Mouse (Mus musculus) spleen, adult 2 months (tissue): ENCODE results near the gene Slc13a4. TPM values are rescaled to one million over a fixed set of nuclear protein-coding genes. Genes with fewer than 3 reads are reported as not detected.

Source experiments
- DNase-seq, 2 experiments: peaks; one replicate each; pipeline versions ENCODE4 v3.0.0 to v3.0.0-alpha.2; 2012 to 2021; ENCODE audit warnings: low spot score in 2 of 2, low read depth in 1 of 2
- H3K27ac ChIP-seq: fragments of 200-500 bp; 2 replicates; pipeline ENCODE4 v1.5.1; 2012; ENCODE audit warnings: low read length, inconsistent platforms; ENCODE audit not compliant: insufficient read depth
- H3K27me3 ChIP-seq: fragments of 200-500 bp; 2 replicates; pipeline ENCODE4 v1.6.1; 2012; ENCODE audit warnings: mild to moderate bottlenecking, moderate library complexity, low read length, inconsistent platforms; ENCODE audit not compliant: control insufficient read depth, insufficient read depth
- H3K36me3 ChIP-seq: fragments of 200-500 bp; 2 replicates; pipeline ENCODE4 v1.6.1; 2012; ENCODE audit warnings: mild to moderate bottlenecking, low read length, inconsistent platforms; ENCODE audit not compliant: control insufficient read depth, insufficient read depth
- H3K4me1 ChIP-seq: fragments of 200-500 bp; 2 replicates; pipeline ENCODE4 v1.6.1; 2011; ENCODE audit warnings: inconsistent platforms; ENCODE audit not compliant: control insufficient read depth, insufficient read depth, insufficient read length
- H3K4me3 ChIP-seq: fragments of 200-500 bp; 2 replicates; pipeline ENCODE4 v1.5.1; 2011; ENCODE audit warnings: mild to moderate bottlenecking, inconsistent platforms; ENCODE audit not compliant: insufficient read depth, insufficient read length; ENCODE audit errors: extremely low read depth
- CTCF ChIP-seq: fragments of 200-500 bp; IDR thresholded peaks from 2 replicates; pipeline ENCODE4 v1.5.1; 2011; ENCODE audit warnings: mild to moderate bottlenecking, inconsistent platforms; ENCODE audit not compliant: insufficient read depth, insufficient read length, insufficient replicate concordance; ENCODE audit errors: extremely low read depth
- POLR2A ChIP-seq: fragments of 200-500 bp; IDR thresholded peaks from 2 replicates; pipeline ENCODE4 v1.6.1; 2011; ENCODE audit warnings: low read depth, low read length, inconsistent platforms
- WGBS: fragments of 180-500 bp; shearing (Covaris S2); methylation state at CpG from one replicate; pipeline ENCODE4 v1.1.7; 2018; 5-methylcytosine and 5-hydroxymethylcytosine counted together
- polyA plus RNA-seq: library from polyadenylated mRNA; depleted of rRNA; stranded (reverse); fragments of >200 nt; gene quantifications from 2 replicates; pipeline ENCODE4 v1.2.3, GENCODE M21; 2012

Gene Slc13a4
- polyA plus RNA-seq, 1 experiment, result 0.02 TPM

DNA sequence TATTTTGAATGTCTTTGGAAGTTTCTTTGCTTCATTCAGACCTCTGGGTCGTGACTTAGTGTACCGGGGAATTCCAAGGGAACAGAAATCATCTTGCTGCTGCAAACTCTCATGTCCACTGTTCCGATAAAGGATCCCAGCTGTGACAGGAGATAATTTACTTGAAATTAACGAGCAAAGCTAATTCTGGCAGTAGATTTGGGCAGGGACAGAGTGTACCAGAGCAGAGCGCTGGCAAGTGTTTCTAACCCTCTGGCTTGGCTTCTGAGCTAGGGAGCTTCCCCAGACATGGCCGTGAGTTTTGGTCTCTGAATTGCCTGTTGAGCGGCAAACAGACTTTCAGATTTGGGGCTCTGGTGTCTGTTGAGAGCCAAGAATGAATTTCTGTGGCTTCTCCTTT is 41.9 kb upstream of the Slc13a4 start:
- 81% methylated on average over 7 of the region's 7 CpGs for WGBS
- no peak for DNase-seq

DNA sequence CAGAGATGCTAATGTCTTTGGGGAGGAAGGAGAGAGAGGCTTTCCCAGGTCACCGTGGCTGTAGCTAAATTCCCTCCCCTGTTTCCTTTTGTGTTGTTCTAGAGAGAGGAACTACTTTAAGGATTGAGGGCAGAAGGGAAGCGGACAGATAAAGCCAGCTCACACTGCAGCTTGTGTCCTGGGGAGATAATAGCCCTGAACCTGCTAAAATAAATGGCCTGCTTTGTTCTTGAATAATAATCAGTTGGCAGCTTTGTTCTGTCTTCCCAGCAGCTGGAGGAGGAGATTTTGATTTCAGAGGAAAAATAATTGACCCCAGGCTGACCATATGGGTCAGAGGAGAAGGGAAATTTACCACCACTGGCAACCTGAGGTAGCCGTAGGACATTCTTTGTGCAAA is 30.7 kb upstream of the Slc13a4 start:
- no peaks in the 10 kb centered on the region for H3K36me3 ChIP-seq
- no peaks in the 10 kb centered on the region for H3K27me3 ChIP-seq
- no peak overlapping the region for H3K4me3 ChIP-seq
- TF ChIP-seq POLR2A, result no peak
- TF ChIP-seq CTCF, result no peak
- H3K27ac ChIP-seq, result no peak overlapping the region
- no peak for DNase-seq
- no peaks in the 10 kb centered on the region for H3K4me1 ChIP-seq
- 54% methylated on average over 3 of the region's 3 CpGs for WGBS

More for the DNA sequence above, 41.9 kb upstream of the Slc13a4 start:
- Histone ChIP-seq H3K27me3 (no peaks in the 10 kb centered on the region), H3K4me1 (no peaks in the 10 kb centered on the region), H3K4me3 (no peak overlapping the region), H3K36me3 (no peaks in the 10 kb centered on the region), H3K27ac (no peak overlapping the region)
- TF ChIP-seq CTCF (no peak), POLR2A (no peak)

DNA sequence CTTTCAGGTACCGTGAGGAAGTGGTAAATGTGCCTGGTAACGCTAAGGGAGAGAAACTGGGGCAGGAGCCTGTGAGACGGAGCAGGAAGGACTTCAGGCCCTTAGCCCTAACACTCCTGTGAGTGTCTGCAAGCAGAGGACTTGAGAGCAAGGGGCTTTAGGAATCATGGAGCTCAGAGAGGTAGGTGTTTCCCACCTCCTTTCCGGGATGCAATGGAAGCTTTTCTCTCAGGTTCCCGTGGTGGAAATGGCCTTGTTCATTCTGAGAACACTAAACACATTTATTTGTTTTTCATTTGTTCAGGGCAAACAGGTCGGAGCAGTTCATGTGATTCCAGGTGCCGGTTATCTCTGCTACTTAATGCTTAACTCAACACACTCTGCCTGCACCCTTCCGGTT is 29.9 kb upstream of the Slc13a4 start:
- H3K27me3 ChIP-seq, result no peaks in the 10 kb centered on the region
- H3K27ac ChIP-seq, result no peak overlapping the region
- no peaks in the 10 kb centered on the region for H3K4me1 ChIP-seq
- 85% methylated on average over 8 of the region's 8 CpGs for WGBS
- TF ChIP-seq POLR2A (no peak), CTCF (no peak)
- no peaks in the 10 kb centered on the region for H3K36me3 ChIP-seq
- no peak for DNase-seq
- H3K4me3 ChIP-seq, result no peak overlapping the region

DNA sequence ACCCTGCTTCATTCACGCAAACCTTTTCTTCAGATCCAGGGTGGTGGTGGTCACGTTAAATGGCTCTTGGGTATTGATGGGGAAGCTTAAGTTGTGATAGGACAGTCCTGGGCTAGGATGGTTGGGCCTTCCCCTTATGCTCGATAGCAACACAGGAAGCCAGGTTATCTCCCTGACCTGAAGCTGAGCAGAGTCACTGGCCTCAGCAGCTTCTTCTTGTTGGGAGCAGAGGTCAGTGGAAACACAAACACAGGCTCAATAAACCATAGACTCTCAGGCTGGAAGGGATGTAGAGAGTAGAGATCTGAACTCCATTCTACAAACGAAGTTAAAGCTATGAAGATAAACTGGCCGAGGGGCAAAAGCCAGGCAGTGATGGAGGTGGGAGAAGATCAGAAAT is 27.5 kb upstream of the Slc13a4 start:
- Histone ChIP-seq H3K4me1 (no peaks in the 10 kb centered on the region), H3K27me3 (no peaks in the 10 kb centered on the region), H3K4me3 (no peak overlapping the region), H3K27ac (no peak overlapping the region), H3K36me3 (no peaks in the 10 kb centered on the region)
- 69% methylated on average over 5 of the region's 5 CpGs for WGBS
- DNase-seq, result no peak
- no peak for TF ChIP-seq POLR2A
- no peak for TF ChIP-seq CTCF

DNA sequence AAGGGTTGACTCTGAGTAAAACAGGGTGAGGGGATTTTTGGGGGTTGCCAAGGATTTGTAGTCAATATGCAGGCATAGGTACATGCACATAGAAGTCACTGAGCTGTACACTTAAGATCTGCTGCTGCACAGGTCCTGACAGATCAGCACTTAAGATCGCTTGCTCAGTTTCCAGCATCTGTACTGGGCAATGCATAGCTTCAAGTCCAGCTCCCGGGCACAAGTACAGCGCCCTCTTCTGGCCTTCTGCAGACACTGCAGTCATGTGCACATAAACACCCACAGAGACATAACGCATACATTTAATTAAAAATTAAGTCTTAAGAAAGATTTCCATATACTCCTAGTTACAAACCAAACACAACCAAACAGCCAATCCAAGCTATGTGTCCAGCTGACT is 26.3 kb upstream of the Slc13a4 start:
- Histone ChIP-seq H3K36me3 (no peaks in the 10 kb centered on the region), H3K27me3 (no peaks in the 10 kb centered on the region), H3K4me1 (no peaks in the 10 kb centered on the region), H3K4me3 (no peak overlapping the region), H3K27ac (no peak overlapping the region)
- DNase-seq, result no peak
- TF ChIP-seq POLR2A, result no peak
- TF ChIP-seq CTCF, result no peak
- WGBS, result 81% methylated on average over 4 of the region's 4 CpGs

DNA sequence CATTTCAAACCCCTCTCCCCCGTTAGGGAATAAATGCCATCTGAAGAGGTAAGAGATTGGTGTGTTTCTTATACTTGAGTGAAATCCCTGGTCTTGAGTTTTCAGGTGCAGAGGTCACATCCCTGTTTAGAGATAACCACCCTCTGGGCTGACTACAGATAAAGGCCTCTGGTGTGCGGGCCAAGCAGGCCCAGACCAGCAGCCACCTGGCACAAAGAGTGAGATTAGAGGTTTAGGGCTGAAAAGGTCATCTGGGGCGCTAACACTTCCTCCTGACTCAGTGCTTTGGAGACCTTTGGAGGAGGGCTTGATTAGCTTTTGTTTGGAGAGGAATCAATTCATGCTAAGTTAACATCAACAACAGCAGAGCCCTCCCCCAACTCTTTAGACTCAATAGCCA is 25.7 kb upstream of the Slc13a4 start:
- TF ChIP-seq POLR2A (no peak), CTCF (no peak)
- 79% methylated on average over 3 of the region's 3 CpGs for WGBS
- no peak for DNase-seq

DNA sequence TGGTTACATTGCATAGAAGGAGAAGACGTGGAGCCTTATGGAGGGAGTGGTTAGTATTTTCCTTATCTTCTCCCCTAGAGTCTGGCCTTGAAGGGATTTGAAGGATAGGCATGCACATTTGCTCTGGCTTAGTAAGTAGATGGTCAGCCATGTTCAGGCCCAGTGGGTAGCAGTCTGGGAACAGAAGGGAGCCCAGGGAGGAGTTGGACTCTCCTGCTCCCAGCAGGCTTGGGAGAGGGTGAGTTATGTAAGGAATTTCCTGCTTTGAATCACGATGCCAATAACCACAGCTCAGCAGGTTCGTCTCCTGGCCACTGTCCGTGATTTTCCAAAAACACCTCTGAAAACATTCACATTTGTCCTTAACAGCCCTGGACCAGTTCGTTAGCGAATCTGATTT is 22.9 kb upstream of the Slc13a4 start:
- no peaks in the 10 kb centered on the region for H3K4me1 ChIP-seq
- DNase-seq, result no peak
- WGBS, result 70% methylated on average over 6 of the region's 6 CpGs
- H3K27me3 ChIP-seq, result no peaks in the 10 kb centered on the region
- no peak for TF ChIP-seq CTCF
- no peak for TF ChIP-seq POLR2A
- H3K27ac ChIP-seq, result no peak overlapping the region
- H3K36me3 ChIP-seq, result no peaks in the 10 kb centered on the region
- H3K4me3 ChIP-seq, result no peak overlapping the region

More for the DNA sequence above, 25.7 kb upstream of the Slc13a4 start:
- no peaks in the 10 kb centered on the region for H3K36me3 ChIP-seq
- no peak overlapping the region for H3K4me3 ChIP-seq
- no peaks in the 10 kb centered on the region for H3K27me3 ChIP-seq
- no peaks in the 10 kb centered on the region for H3K4me1 ChIP-seq
- no peak overlapping the region for H3K27ac ChIP-seq

DNA sequence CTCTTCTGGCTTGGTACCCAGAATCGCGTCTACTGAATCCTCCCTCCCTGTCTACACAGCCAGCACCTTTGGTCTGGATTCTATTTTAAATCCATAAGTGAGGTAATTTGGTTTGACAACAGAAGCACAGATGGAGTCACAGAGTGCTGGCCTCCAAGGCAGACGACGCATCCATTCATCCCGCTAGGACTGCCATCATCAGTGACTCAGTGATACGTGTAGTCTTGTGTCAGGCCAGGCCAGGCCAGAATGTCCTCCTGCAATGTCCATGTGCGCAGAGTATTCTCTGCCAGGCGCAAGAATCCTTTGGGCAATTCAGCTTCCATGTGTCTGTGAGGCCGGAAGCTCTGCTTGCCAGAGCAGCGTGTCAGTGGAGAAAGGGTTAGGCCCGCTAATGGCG is 22.0 kb upstream of the Slc13a4 start:
- DNase-seq, result no peak
- Histone ChIP-seq H3K27me3 (no peaks in the 10 kb centered on the region), H3K27ac (no peak overlapping the region), H3K36me3 (no peaks in the 10 kb centered on the region), H3K4me1 (no peaks in the 10 kb centered on the region), H3K4me3 (no peak overlapping the region)
- TF ChIP-seq POLR2A (no peak), CTCF (no peak)
- WGBS, result 96% methylated on average over 12 of the region's 12 CpGs
